Mouse (Mus musculus) midbrain, postnatal 0 days (tissue): Measurements from ENCODE around the gene Smg6. TPM values are rescaled to one million over a fixed set of nuclear protein-coding genes. Genes with fewer than 3 reads are reported as not detected.

Experiments used
- ATAC-seq: fragments of 200-750 bp; cut with Nextera tagmentation; 2 replicates; pipeline ENCODE4 v1.8.0; 2017; ENCODE audit warnings: moderate number of reproducible peaks, mild to moderate bottlenecking, moderate TSS enrichment, moderate library complexity; ENCODE audit not compliant: low FRiP score
- DNase-seq: peaks from one replicate; pipeline ENCODE4 v3.0.0-alpha.2; 2015; ENCODE audit warnings: low spot score
- H3K27ac ChIP-seq: fragments of 300-500 bp; sonication (generic); 2 replicates; pipeline ENCODE4 v1.5.1; 2014; ENCODE audit warnings: low read depth, mild to moderate bottlenecking, low read length, mixed read lengths
- H3K27me3 ChIP-seq: fragments of 300-500 bp; sonication (generic); 2 replicates; pipeline ENCODE4 v1.6.1; 2014; ENCODE audit warnings: low read length, control low read depth, mixed read lengths; ENCODE audit not compliant: insufficient read depth
- H3K36me3 ChIP-seq: fragments of 300-500 bp; sonication (generic); 2 replicates; pipeline ENCODE4 v1.6.1; 2014; ENCODE audit warnings: low read length, control low read depth, mixed read lengths; ENCODE audit not compliant: insufficient read depth
- H3K4me1 ChIP-seq: fragments of 300-500 bp; sonication (generic); 2 replicates; pipeline ENCODE4 v1.6.1; 2014; ENCODE audit warnings: mild to moderate bottlenecking, control low read depth, antibody characterized with exemption, low read length, mixed read lengths; ENCODE audit not compliant: insufficient read depth
- H3K4me2 ChIP-seq: fragments of 300-500 bp; sonication (generic); 2 replicates; pipeline ENCODE4 v1.6.1; 2014; ENCODE audit warnings: low read depth, mild to moderate bottlenecking, low read length, mixed read lengths; ENCODE audit not compliant: poor library complexity, severe bottlenecking
- H3K4me3 ChIP-seq: fragments of 300-500 bp; sonication (generic); 2 replicates; pipeline ENCODE4 v1.5.1; 2014; ENCODE audit warnings: low read depth, mild to moderate bottlenecking, low read length, moderate library complexity
- H3K9ac ChIP-seq: fragments of 300-500 bp; sonication (generic); replicated peaks from 2 replicates; pipeline ENCODE4 v1.6.1; 2014; ENCODE audit warnings: mild to moderate bottlenecking, low read length, moderate library complexity, mixed read lengths; ENCODE audit not compliant: poor library complexity, severe bottlenecking
- H3K9me3 ChIP-seq: fragments of 300-500 bp; sonication (generic); 2 replicates; pipeline ENCODE4 v1.6.1; 2016; ENCODE audit warnings: low read length, control low read depth
- CTCF ChIP-seq: IDR thresholded peaks from 2 replicates; pipeline ENCODE4 v1.5.1; 2016; ENCODE audit warnings: antibody characterized with exemption, mild to moderate bottlenecking
- WGBS: fragments of 180-500 bp; shearing (Covaris S2); extraction: QIAGEN DNeasy Blood & Tissue Kit; methylation state at CpG from one replicate; pipeline ENCODE4 v1.1.7; 2014; 5-methylcytosine and 5-hydroxymethylcytosine counted together
- polyA plus RNA-seq: library from polyadenylated mRNA; unstranded; fragments of >200 nt; fragmentation: Nextera tagmentation; extraction: Ambion mirVana; gene quantifications from 2 replicates; pipeline ENCODE4 v1.2.1, GENCODE M21; 2015
- total RNA-seq: library from RNA; depleted of rRNA; stranded (reverse); fragments of >200 nt; gene quantifications from 2 replicates; pipeline ENCODE4 v1.2.3, GENCODE M21; 2014

The Smg6 gene
- total and polyA plus RNA-seq, 2 experiments from 2014 or later = 11.9 to 27.7 TPM

GRCm38 (mm10) chr11:74954901-74955300 is 29.3 kb downstream of the Smg6 start:
- no peaks in the 10 kb centered on the region for H3K27me3 ChIP-seq
- no peak for TF ChIP-seq CTCF
- ATAC-seq = no peak
- H3K4me1 ChIP-seq = no peaks in the 10 kb centered on the region
- no peaks in the 10 kb centered on the region for H3K9me3 ChIP-seq
- no peak for DNase-seq
- H3K27ac ChIP-seq = no peak overlapping the region
- no peak overlapping the region for H3K9ac ChIP-seq
- H3K36me3 ChIP-seq = no peaks in the 10 kb centered on the region; the same call in 1 of the 2 replicates
- no peak overlapping the region for H3K4me3 ChIP-seq
- no peak overlapping the region for H3K4me2 ChIP-seq

DNA sequence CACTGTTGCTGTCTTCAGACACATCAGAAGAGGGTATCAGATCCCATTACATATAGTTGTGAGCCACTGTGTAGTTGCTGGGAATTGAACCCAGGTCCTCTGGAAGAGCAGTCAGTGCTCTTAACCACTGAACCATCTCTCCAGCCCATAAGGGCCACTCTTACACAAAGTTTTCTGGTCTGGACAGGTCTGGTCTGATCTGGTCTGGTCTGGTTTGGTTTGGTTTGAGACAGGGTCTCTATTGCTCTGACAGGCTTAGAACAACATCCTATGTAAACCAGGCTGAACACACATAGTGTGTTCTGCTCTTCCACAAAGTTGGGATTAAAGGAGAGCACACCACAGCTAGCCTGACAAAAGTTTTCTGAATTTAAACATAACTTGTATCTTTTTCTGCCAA is 30.4 kb downstream of the Smg6 start:
- H3K36me3 ChIP-seq = no peaks in the 10 kb centered on the region; the same call in 1 of the 2 replicates
- H3K27ac ChIP-seq = no peak overlapping the region
- no peaks in the 10 kb centered on the region for H3K9me3 ChIP-seq
- ATAC-seq (no peak), DNase-seq (no peak)
- H3K4me3 ChIP-seq = no peak overlapping the region
- H3K9ac ChIP-seq = no peak overlapping the region
- no peak for TF ChIP-seq CTCF
- H3K27me3 ChIP-seq = no peaks in the 10 kb centered on the region
- no peak overlapping the region for H3K4me2 ChIP-seq
- no peaks in the 10 kb centered on the region for H3K4me1 ChIP-seq

DNA sequence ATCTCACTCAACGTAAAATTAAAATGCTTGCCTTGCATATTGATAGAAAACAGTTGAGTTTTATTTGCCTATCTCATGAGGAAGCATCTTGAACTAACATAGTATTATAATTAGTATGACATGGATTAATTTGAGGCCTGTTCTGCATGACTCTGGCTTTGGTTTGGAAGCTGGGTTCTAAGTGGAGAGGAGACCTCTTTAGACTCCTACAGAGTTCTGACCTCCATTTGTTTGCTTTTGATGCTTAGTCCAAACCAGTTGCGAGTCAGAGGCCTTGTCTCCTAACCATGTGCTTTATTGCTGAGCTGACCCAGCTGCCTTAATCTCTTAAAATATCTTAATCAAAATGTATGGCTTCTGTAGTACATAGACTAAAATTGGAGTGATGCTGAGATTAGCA is 32.0 kb downstream of the Smg6 start:
- 83% methylated on average over 2 of the region's 2 CpGs for WGBS
- TF ChIP-seq CTCF = no peak
- Histone ChIP-seq H3K4me2 (no peak overlapping the region), H3K9me3 (no peaks in the 10 kb centered on the region), H3K27me3 (no peaks in the 10 kb centered on the region), H3K27ac (no peak overlapping the region), H3K4me1 (no peaks in the 10 kb centered on the region), H3K4me3 (no peak overlapping the region), H3K9ac (no peak overlapping the region), H3K36me3 (no peaks in the 10 kb centered on the region; the same call in 1 of the 2 replicates)
- DNase-seq (no peak), ATAC-seq (no peak)

- no peaks in the 10 kb centered on the region for H3K9me3 ChIP-seq
- H3K4me3 ChIP-seq = no peak overlapping the region
- no peaks in the 10 kb centered on the region; the same call in 1 of the 2 replicates for H3K36me3 ChIP-seq
- ATAC-seq = no peak
- no peak overlapping the region for H3K27ac ChIP-seq
- no peaks in the 10 kb centered on the region for H3K27me3 ChIP-seq
- H3K4me2 ChIP-seq = no peak overlapping the region
- H3K9ac ChIP-seq = no peak overlapping the region
- H3K4me1 ChIP-seq = no peaks in the 10 kb centered on the region
- 88% methylated on average over 2 of the region's 2 CpGs for WGBS
- DNase-seq = no peak
- TF ChIP-seq CTCF = no peak
These were observed 33.9 kb downstream of the Smg6 start for GRCm38 (mm10) chr11:74959501-74959900.

- H3K27me3 ChIP-seq = no peaks in the 10 kb centered on the region
- no peak for DNase-seq
- H3K36me3 ChIP-seq = no peaks in the 10 kb centered on the region; the same call in 1 of the 2 replicates
- no peak for TF ChIP-seq CTCF
- no peaks in the 10 kb centered on the region for H3K4me1 ChIP-seq
- H3K4me3 ChIP-seq = no peak overlapping the region
- no peak overlapping the region for H3K27ac ChIP-seq
- no peak overlapping the region for H3K9ac ChIP-seq
- H3K9me3 ChIP-seq = no peaks in the 10 kb centered on the region
- no peak for ATAC-seq
- 95% methylated on average over 9 of the region's 9 CpGs for WGBS
- no peak overlapping the region for H3K4me2 ChIP-seq
These were observed 34.5 kb downstream of the Smg6 start for GRCm38 (mm10) chr11:74960031-74960551.

GRCm38 (mm10) chr11:74961953-74962352 is 36.3 kb downstream of the Smg6 start:
- no peak for ATAC-seq
- no peak overlapping the region for H3K9ac ChIP-seq

More at GRCm38 (mm10) chr11:74961953-74962352, 36.3 kb downstream of the Smg6 start:
- Histone ChIP-seq H3K4me3 (no peak overlapping the region), H3K4me2 (no peak overlapping the region), H3K4me1 (no peaks in the 10 kb centered on the region), H3K27ac (no peak overlapping the region), H3K27me3 (no peaks in the 10 kb centered on the region), H3K9me3 (no peaks in the 10 kb centered on the region), H3K36me3 (no peaks in the 10 kb centered on the region; the same call in 1 of the 2 replicates)
- no peak for TF ChIP-seq CTCF
- no peak for DNase-seq
